Mouse (Mus musculus) mature B cell (primary cell): ENCODE measurements around the gene Rexo1.
"Not testable (repeated sequence)": the region's sequence is repeated elsewhere in the genome, so short reads cannot be mapped to it uniquely, and the experiment has no call there.

Experiments
- in situ Hi-C: fragments of 300-500 bp; cut with MboI; formaldehyde crosslinking; loops from 2 replicates; pipeline ENCODE4 v1.14.3; 2019

Gene Rexo1

DNA sequence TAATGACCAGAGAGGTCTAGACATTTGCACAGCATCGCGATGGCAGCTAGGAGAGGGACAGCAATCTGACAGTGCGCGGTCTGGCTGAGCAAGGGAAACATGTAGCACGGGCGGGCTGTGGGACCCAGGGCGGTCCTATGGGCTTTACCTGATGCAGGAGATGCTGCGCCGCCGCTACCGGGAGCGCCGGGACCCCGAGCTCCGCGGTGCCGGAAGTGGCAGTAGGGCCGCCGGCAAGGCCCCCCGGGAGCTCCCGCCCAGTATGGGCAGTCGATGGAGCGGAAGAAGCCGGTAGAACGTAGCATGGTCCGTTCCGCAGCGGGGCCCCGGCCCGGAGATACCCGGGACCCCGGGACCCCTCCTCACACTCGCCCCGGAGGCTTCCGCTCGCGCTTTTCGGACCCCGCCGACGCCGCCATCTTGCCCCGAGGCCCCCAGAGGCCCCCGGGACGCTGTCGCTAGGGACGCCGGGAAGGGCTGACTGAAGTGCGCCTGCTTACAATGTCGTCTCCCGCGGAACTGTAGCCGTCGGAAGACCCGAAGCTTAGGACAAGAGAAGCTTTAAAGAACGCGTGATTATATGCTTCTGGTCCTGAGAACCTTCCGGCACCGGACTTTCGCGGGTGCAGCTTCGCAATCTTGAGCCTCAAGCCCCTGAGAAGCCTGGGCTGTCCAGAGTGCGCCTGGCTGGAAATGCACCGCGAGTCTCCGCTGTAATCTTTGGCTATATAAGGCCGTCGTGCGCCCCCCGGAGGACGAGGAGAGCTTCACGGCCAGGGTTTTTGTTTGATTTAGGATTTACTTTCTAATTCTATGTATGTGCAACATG, at the start of gene Rexo1:
Gene Rexo1, minus strand, starts transcription at position 445 of the 829 bp plus-strand sequence.
- in situ Hi-C loops, result no loop called here

DNA sequence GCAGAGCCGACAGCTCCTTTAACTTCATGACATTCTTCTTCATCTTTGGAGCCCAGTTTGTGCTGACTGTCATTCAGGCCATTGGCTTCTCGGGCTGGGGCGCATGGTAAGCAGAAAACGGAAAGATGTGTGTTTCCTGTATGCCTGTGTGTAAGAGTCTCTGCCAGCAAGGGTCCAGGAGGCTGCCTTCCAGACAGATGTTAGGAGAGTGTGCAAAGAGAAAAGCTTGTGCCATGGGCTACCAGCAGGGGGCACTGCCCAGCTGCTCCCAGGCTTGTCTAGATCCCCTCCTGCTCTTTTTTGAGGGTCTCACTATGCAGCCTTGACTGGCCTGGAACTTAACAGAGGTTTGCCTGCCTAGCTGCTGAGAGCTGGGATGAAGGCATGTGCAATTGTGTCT, 49.7 kb upstream of the Rexo1 start:
- in situ Hi-C loops, result no loop called here

DNA sequence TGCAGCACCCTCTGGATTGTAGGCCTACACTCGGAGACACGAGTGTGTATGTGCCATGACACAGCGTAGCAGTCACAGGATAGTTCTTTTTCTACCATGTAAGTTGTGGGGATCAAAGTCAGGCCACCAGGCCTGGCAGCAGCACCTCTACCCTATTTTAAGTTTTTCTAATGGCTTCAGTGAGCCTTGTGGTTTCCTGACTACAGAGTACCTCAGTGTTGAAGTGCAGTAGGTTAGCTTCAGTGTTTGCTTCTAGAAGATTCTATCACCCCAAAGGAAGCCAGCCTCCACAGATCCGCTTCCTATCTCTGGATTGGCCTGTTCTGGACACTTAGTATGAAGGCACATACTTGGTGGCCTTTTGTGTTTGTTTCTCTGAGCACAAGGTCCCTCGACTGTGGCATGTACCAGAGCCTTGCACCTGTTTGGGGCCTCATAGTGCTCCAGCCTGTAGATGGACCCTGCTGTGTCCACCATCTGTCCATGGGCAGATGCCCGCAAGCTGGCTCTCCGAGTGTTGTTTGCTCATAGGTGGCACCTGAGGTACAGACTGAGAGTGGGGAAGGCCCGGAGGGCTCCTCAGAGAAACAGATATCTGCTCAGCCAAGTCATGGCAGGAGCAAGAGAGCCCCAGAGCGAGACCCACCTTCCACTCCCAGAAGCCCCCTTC, 48.9 kb upstream of the Rexo1 start:
- in situ Hi-C loops, result no loop called here

GRCm38 (mm10) chr10:80609269-80609924, 48.0 kb upstream of the Rexo1 start:
- in situ Hi-C loops, result no loop called here

DNA sequence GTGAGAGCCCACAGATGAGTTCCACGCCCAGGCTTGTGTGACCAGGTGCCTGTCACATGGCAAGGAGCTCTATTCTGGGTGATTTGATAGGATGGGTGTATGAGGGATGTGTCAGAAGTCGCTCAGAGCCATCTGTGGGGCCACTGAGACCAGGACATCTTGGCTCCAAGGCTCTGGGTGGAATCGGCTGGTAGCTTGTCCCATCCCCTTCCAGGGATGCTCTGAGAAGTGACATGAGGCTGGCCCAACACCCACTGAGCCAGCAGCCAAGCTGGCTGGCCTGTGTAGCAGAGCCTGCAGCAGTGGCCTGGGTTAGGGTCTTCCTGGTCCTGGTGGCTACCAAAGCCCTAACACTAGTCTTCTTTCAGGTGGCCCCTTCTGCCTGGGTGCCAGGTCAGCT, 47.1 kb upstream of the Rexo1 start:
- in situ Hi-C loops, result no loop called here

DNA sequence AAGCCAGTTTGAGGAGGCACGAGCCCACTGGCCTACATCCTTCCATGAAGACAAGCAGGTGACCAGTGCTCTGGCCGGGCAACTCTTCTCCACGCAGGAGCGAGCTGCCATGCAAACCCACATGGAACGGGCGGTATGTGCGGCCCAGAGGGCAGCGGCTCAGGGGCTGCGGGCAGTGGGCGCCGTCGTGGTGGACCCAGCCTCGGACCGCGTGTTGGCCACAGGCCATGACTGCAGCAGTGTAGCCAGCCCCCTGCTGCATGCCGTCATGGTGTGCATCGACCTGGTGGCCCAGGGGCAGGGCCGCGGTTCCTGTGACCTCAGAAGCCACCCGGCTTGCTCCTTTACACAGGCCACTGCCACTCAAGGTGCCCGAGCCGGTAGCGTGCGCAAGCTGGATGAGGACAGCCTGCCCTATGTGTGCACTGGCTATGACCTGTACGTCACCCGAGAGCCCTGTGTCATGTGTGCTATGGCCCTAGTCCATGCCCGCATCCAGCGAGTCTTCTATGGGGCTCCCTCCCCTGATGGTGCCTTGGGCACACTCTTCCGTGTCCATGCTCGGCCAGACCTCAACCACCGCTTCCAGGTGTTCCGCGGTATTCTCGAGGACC, 45.5 kb upstream of the Rexo1 start:
- in situ Hi-C loops, result no loop called here

DNA sequence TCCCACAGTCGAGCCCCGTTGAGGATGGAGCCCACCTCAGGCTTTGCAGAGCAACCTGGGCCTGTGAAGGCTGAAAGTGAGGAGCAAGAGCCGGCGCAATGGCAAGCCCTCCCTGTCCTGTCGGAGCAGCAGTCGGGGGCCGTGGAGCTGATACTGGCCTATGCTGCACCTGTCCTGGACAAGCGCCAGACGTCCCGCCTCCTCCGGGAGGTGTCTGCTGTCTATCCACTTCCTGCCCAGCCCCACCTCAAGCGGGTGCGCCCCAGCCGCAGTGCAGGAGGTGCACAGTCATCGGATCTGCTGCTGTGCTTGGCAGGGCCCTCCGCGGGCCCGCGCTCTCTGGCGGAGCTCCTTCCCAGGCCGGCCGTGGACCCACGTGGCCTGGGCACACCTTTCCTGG, 44.9 kb upstream of the Rexo1 start:
- in situ Hi-C loops, result no loop called here

- in situ Hi-C loops, result not testable (repeated sequence)
Measured at GRCm38 (mm10) chr10:80605721-80606120, 44.4 kb upstream of the Rexo1 start, which contains the start of gene Gm49322. TSS of gene Gm49322 (plus strand) at chr10:80606021.

GRCm38 (mm10) chr10:80604988-80605387, 43.6 kb upstream of the Rexo1 start:
- in situ Hi-C loops, result no loop called here

- in situ Hi-C loops, result no loop called here
Measured at GRCm38 (mm10) chr10:80604001-80604509, 42.7 kb upstream of the Rexo1 start.

DNA sequence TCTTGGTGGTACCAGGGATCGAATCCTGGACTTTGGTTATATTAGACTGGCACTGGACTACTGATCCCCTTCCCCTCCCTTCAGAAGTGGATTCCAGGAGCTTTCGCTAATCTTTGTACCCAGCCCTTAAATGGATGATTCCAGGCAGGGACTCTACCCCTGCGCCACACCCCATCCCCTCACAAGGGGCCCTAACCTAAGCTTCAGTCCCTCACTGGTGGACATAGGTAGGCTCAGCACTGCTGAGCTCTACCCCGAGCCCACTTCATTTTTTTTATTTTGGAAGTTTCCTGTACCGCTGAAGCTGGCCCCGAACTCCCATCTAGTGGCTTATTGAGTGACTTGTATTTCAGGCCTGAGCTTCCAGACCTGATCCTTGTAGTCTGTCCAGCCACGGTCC, 42.0 kb upstream of the Rexo1 start:
- in situ Hi-C loops, result no loop called here

GRCm38 (mm10) chr10:80602698-80603325, 41.5 kb upstream of the Rexo1 start, which contains the start of the genes Scamp4 and Adat3:
TSS of gene Scamp4 (plus strand) at chr10:80602872.
TSS of gene Adat3 (plus strand) at chr10:80602880.
- in situ Hi-C loops, result no loop called here

- in situ Hi-C loops, result no loop called here
Measured at GRCm38 (mm10) chr10:80596318-80596717, 35.0 kb upstream of the Rexo1 start.

- in situ Hi-C loops, result no loop called here
Measured at GRCm38 (mm10) chr10:80589879-80590854, 28.8 kb upstream of the Rexo1 start, which contains the start of gene Abhd17a. TSS of gene Abhd17a (minus strand) at chr10:80590341.

GRCm38 (mm10) chr10:80589127-80589878, 27.9 kb upstream of the Rexo1 start:
- in situ Hi-C loops, result no loop called here

DNA sequence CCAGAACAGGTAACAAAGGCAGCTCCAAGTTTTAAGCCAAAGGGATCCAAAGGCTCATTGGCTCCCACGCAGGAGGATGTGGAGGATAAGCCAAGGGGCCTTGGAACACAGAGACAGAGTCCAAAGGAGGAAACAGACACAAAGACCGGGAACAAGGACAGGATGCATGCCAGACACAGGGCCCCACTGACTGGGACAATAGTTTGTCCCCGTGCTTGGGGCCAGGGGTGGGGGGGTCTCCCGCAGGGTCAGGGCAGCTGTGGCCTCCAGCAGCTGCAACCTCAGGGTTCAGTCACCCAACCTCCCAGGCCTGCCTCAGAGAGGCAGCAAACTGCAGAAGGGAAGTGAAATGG, 25.9 kb upstream of the Rexo1 start:
- in situ Hi-C loops, result no loop called here

DNA sequence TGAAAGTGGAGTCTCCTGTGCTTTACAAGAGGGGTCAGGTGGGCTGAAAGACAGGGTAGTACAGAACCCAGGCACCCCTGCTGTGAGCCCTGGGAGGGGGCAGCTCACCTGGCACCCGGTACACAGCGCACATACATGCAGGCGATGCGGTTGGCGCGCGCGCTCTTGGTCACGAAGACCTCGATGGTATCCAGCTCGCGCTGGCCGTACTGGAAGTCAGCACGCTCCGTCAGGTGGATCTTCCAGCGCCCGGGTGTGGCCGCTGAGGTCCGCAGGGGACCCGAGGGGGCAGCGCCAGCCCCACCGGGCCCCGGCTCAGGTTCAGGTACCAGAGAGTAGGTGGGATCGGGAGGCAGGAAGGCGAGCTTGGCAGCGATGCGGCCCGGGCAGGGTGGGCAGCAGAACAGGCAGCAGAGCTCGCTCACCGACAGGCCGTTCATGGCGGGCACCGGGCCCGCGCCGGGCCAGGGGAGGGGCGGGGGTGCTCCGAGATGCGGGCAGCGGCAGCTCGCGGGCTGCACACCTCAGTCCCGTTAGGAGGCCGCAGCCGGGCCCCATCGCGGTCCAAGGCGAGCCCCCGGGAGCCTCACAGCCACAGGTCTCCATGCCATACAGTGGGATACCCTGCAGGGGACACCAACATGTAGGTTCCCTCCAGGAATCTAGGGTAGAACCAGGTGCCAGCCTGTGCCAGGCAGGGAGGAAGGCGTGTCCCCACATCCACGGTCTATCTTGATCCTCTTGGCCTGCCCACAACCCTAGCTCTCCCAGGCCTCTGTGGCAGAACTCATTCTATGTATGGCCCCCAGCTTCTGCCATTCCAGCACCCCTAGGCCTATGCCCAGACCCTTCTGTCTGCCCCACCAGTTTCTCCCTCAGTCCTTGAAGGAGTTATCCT, 25.3 kb upstream of the Rexo1 start:
- in situ Hi-C loops, result no loop called here

DNA sequence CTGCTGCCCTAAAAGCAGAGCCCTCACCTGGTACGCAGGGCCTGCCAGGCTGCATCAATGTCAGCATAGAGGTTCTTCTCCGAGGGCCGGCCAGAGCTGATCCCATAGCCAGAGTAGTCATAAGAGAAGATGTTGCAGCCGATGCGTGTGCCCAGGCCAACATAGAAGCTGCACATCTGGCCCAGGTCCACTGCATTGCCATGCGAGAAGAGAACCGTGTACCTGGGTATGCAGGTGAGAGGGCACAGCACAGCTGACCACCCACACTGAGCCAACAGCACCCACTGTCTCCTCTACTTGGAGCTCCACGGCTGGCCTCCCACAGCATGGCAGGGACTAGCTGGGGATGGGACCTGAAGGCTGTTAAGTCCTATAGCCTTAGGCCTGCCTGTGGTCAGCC, 24.2 kb upstream of the Rexo1 start:
- in situ Hi-C loops, result no loop called here
